Mouse (Mus musculus): ENCODE data around the gene Tmem132b.

Tmem132b gene

DNA sequence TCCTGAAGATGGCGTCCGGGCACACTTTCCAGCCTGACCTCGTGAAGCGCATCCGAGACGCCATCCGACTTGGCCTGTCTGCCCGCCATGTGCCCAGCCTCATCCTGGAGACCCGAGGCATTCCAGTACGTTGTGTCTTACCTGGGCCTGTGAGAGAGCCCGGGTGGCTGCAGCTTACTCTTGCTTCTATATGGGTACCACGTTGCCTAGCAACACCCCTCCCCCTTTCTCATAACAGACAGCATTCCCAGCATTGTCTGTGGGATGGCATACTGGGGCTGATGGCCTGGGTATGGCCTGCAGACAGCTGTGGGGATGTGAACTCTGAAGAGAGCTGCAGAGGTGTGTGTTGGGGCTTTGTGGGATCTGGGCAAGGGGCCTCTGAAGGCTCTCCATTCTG lies 16.6 kb upstream of the Tmem132b start:
- no peak for DNase-seq (ENCODE audit: low read depth, low spot score)

DNA sequence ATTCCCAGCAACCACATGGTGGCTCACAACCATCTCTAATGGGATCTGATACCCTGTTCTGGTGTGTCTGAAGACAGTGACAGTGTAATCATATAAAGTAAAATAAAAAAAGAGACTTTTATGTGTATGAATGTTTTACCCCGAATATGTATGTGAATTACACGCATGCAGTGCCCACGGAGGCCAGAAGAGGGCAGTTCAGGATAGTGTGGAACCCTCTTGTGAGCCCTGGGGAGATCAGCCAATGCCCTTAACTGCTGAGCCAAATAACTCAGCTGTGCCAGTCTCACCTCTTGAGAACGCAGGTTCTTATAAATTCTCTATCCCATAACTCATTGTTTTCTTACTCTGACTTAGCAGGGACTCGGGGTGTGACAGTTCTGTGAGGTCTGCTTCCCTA lies 12.9 kb upstream of the Tmem132b start:
- DNase-seq (ENCODE audit: low read depth, low spot score) = no peak

DNA sequence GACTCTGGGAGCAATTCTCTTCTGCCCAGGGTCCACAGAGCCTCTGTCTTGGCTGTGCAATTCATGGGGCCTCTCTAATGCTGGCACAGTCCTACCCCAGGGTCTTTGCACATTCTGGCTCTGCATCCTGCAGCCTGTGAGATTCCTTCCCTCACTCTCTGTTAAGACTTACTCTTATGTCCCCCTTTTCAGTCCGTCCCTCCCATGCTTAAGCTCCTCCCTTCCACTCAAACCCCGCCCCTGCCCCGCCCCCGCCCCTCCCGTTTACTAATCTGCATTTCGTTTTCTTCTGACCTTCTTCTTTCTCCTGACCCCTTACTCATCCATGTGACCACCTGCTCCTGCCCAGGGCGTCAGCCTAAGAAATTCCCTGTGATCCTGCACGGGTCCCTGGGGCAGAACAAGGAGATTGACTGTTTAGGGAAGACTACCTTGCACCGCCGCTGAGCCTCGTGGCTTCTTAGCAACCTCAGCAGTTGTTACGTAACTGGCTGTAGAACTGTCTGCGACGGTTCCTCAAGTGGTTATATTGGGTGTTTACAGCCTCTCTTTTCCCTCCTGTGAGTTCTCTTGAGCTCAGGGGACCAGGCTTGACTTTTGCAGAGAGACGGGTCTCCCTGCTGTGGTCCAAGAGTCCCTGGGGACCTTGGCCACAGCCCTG lies 10.5 kb upstream of the Tmem132b start:
- no peak for DNase-seq (ENCODE audit: low read depth, low spot score)

DNA sequence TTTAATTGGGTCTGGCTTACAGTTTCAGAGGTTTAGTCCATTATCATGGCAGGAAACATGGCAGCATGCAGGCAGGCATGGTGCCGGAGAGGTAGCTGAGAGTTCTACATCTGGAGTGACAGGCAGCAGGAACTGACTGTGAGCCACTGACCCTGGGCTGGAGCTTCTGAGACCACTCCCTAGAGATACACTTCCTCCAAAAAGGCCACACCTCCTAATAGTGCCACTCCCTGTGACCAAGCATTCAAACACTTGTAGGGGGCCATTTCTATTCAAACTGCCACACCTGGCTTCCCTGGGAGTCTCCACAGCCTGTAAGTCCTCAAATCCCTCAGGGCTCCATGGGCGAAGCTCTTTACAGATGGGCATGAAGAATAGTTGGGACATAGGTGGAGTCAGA lies 8.2 kb upstream of the Tmem132b start:
- no peak for DNase-seq (ENCODE audit: low read depth, low spot score)

DNA sequence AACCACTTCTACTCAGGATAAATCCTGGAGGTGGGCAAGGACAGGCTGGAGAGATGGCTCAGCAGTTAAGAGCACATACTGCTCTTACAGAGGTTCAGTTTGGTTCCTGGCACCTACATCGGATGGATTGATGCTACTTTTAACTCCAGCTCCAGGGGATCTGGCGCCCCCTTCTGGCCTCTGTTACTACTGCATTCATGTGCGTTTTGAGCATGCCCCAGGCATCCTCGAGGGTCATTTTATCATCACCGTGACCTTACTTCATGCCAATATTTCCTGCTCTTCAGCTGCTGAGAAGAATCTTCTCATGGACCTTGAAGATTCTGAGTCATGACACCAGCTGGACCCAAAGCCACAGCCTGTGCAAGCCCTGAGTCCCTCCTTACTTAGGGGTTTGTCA lies 6.1 kb upstream of the Tmem132b start:
- no peak for DNase-seq (ENCODE audit: low read depth, low spot score)

DNA sequence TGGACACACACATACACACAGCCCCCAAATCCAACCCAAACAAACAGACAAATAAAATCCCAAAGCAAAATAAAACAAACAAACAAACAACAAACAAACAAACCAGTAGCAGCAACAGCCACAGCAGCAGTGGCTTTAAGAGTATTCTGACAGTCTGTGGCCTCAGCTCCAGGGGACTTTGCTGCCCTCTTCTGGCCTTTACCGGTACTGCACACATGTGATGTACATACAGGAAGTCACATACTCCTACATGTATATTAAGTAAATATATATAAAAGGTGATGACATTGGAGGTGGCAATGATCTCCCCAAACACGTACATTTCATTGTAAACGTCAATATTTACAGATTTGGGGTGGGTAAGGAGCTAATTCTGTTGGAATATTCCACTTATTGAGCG lies 5.1 kb upstream of the Tmem132b start:
- DNase-seq (ENCODE audit: low read depth, low spot score) = no peak

DNA sequence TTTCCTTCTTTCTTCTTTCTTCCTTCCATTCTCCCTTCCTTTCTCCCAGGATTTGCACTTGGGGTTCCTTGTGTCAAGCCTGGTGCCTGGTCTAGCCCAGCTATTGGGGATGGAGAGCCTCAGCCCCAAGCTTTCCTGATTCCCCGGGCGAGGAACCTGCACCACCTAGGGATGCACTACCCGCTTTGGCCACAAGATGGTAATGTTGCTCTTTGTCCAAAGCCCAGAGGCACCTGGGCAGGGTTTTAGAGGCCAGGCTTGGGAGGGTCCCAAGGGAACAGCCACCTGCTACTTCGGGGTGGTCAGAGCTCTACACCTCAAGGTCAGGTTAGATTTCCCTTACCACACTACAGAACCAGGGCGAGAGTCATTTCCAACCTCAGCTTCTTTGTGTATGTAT lies 2.5 kb upstream of the Tmem132b start:
- no peak for DNase-seq (ENCODE audit: low read depth, low spot score)

DNA sequence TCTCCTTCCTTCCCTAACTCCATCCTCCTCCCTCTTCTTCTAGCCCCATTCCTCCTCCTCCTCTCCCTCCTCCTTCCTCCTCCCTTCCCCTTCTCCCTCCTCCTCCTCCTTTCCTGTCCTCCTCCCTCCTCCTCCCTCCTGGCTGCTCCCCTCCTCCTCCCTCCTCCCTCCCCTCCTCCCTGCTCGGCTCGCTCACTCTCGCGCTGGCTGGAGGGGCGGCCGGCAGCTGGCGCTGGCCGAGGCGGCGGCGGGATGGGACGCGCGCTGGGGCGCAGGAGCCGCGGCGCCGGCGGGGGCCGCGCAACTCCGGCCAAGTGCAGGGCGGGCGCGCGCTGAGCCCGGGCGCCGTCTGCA lies 594 bp downstream of the Tmem132b start:
- no peak for DNase-seq (ENCODE audit: low read depth, low spot score)

DNA sequence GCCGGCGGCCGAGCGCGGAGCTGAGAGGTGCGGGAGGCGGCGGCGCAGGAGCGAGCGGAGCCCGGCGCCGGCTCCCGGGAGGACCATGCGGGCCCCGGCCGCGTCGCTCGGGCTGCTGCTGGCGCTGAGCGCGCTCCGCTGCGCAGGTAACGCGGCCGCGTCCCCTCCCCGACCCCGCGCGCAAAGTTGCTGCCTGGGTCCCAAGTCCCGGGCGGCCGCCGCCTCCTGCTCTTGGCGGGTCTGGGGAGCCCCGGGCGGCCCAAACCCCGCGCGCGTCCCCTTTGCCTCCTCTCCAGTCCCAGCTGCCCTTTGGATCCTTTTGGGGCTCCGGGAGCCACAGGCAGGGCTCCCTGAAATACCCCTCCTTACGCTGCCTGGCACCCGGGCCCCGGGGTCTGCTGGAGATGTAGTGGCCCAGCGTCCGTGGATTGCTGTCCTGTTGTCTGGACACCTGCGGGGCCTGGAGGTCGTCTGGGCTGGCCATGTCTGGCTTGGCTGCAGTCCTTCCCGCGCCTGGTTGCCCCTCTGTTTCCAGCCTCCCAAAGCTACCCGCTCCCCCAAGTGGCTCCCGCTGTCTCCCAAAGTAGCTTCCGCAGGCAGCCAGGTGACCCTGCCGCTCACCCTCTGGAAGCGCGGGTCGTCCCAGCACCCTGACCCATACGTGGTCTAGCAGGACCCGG lies 1.1 kb downstream of the Tmem132b start:
- no peak for DNase-seq (ENCODE audit: low read depth, low spot score)

DNA sequence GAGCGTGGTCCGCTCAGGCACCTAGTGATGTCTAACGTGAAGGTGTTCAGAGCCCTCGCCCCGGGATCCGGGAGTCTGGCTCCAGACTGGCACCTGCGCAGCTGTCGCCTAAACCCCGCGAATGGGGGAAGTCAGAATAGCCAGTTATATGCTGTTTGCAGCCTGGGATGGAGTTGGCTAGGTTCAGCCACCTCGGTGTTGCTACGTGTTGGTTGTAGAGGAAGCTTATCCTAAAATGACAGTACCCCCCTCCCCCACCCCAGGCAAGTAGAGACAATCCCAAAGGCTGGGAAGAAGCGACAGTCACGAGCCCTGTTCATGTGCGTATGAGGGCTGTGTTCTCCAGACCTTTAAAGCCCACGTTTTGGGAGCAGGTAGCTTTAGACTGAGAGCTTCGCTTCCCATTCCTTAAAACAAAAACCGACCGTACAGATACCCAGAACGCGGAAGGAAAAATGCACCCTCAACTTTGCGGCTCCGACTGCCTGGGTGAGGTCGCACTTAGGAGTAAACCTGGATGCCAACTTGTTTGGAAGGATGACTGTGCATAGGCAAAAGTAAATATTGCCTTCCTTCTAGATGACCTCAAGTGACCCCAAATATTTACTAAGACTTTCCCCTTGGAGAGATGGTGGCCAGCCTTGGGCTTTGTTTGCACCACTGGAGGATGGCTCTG lies 1.8 kb downstream of the Tmem132b start:
- DNase-seq (ENCODE audit: low read depth, low spot score) = no peak

DNA sequence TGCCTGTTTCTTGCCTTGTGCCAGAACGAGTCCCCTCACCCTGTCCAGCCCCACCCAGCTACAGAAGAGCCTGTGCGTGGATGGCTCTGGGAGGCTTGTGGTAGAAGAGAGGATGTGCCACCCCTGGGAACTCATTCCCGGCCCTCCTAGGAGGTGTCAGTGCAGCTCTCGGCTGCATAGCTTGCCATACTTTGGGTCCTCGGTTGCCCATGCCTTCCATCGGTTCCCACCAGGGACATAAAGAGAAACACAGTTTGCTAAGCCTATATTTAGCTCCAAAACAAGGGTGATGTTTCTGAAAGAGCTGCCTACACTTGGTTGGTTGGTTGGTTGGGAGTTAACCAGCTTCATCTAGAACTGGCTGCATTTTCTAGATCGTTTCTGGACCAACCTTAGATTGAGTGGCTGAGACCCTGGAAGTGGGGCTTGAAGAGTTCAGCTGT lies 2.6 kb downstream of the Tmem132b start:
- no peak for DNase-seq (ENCODE audit: low read depth, low spot score)

DNA sequence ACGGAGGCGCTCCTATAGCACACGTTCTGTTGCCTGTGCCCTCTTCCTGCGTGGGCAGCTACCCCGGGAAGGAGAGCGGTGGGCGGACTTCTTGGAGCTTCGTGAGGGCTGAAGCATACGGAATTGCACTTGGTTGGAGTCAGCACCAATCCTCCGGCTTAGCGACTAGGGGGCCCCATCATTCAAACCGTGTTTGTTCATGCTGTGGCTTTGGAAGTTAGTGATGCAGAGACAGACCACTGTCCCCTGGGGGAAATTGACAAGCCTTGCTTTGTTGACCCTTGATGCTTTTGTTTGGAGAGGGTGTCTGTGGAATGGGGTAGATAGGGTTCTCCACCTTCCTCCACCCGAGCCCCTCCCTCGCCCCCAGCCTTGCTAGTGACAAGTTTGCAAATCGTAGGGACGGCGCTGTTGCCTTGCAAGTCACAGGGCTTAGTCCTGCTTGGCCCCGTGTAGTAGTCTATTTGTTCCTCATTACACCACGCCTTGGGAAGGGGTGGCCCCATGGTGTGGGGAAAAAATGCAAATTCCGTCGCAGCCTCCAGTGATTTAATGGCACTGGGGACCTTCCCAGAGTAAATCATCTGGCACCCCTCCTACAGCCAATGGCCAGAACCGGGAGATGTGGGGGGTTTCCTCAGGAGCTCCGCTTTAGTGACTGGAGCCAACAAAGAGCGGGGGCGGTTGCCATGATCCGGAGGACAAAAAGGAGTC lies 3.2 kb downstream of the Tmem132b start:
- DNase-seq (ENCODE audit: low read depth, low spot score) = no peak

DNA sequence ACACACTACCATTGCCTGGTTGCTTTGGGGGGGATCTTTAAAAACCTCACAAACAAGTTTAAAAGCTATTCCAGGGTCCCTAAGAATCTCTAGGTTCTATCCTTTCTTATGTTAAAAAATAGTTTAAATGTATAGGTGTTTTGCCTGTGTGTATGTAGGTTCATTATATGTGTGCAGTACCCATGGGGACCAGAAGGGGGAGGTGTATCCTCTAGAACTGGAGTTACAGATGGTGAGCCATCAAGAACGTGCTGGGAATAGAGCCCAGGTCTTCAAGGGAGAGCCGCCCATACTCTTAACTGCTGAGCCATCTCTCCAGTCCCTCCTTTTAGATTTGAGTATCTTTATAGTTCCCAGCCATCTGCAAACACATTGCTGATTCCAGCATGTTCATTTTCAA lies 13.5 kb downstream of the Tmem132b start:
- no peak for DNase-seq (ENCODE audit: low read depth, low spot score)

DNA sequence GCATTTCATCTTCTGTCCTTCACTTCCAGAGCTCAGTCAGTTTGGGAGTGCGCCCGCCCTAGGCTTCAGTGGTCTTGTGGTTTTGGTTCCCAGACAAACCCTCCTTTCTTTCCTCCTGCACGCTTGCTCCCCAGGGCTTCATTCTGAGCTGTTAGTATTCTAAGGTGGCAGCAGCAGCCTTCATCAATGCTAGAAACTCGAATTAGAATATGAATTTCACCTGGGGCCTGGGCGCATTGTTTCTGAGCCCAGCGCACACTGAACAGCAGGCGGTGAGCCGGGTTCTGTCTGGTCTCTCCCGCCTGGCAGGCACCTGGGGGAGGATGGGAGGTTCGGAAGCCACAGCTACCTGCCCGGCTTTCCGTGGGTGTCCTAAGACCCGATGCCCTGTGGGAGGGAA lies 14.7 kb downstream of the Tmem132b start:
- DNase-seq (ENCODE audit: low read depth, low spot score) = no peak

DNA sequence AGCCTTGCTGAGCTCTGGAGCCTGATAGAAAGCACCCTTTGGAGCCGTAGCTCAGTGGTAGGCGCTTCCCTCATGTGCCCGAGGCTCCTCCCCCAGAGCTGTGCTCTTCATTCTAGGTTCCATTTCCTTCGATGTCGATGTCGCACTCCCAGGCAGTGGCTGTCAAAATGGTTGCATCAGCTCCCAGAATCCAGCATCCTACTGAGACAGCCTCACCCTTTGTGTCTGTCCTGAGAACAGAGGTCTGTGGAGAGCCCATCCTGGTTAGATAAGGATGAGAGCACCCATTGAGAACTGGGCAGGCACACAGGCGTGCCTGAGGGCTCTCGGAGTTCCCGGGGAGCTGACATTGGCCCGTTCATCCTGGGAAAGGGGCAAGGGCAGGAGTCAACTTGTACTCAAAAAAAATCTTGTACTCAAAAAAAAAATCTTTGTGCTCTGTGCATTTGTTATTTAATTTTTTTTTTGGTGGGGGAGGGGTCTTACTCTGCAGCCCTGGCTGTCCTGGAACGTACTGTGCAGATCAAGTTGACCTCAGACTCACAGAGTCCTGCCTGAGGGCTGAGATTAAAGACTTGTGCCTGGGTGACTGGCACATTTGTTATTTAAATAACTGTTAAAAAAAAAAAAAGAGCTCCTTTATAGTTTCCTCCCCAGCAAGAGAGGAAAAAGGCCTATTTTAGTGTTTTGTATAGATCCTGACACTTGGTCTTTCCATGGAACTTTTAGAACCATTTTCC lies 18.3 kb downstream of the Tmem132b start:
- DNase-seq (ENCODE audit: low read depth, low spot score) = no peak

DNA sequence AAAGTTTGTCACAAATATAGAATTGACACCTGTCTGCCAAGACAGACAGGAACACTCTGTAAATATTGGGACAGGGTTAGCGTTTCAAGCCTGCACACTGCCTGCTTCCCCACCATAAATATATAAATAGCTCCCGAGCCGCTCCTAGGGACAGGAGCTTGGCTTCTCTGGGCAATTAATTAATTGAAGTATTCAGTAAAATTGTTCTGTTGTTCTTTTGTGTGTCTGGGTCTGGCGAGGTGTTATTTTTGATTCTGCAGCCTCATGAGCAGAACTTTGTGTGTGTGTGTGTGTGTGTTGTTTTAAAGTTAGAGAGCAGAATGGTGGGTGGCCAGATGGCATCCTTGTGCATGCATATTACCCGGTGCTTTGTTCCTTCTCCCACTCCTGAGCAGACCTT lies 24.2 kb downstream of the Tmem132b start:
- no peak for DNase-seq (ENCODE audit: low read depth, low spot score)

DNA sequence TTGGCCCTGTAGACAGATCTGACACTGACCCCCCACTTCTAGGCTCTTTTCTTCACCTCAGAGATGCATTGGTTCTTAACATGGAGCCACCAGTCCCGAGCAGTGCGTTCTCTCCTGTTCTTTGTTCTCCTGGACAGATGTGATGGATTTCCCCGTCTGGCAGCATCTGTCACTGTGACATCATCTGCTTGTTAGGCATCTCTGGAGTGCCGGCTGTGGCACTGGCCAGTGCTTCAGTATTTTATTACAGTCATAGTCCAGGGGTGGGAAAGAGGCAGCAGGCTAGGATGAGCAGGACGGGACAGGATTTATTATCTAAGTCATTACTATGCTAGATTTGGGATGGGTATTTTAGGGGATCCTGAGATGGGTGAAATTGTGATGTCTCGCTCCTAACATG lies 31.9 kb downstream of the Tmem132b start:
- no peak for DNase-seq (ENCODE audit: low read depth, low spot score)

DNA sequence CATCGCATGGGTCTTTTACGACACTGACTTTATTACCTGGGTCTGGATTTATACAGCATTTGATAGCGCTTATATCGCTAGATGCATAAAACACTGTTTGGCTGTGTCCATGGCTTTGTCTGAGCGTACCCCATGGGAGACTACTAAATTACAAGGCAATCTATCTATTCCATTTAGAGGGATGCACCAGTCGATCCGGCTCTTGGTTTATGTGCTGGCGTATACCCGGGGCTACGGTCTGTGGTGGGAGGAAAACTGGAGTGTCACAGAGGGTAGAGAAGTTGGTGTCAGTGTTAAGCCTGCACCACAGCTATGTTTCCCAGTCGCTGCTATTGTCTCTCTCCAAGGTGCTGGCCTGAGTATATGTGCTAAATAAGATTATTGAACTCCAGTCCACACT lies 34.2 kb downstream of the Tmem132b start:
- no peak for DNase-seq (ENCODE audit: low read depth, low spot score)

DNA sequence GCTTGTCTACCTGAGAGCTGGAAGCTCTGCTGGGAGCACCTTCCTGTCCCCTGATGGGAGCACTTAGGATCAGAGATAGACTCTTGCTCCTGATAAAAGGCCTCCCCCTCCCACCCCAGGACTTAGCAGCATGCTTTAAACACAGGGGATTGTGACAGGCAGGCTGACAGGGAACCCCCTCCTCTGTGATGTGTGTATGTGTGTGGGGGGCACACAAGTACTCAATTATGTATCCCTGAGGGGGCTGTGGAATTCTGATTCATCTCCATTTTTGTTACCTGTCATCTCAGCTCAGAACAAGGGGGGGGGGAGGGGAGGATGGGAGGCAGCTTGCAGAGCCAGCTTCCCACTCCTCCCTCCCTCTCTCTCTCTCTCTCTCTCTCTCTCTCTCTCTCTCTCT lies 36.9 kb downstream of the Tmem132b start:
- no peak for DNase-seq (ENCODE audit: low read depth, low spot score)

DNA sequence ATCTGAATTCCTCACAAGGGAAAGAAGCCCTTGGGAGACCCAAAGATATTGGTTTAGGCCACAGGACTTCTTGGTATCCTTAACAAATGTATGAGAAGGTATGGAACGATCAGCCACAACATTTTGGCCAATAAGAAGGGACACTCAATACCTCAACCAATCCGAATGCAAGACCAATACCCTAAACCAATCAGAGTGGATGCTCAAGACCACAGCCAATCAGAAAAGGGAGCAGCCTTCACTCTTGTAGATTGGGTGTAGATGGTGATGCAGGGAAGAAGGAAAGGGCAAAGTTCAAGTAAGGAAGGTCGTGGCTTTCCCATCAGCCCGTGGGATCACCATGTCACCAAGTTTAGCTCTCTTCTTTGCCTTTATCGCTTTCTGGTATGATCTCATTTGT lies 40.4 kb downstream of the Tmem132b start:
- no peak for DNase-seq (ENCODE audit: low read depth, low spot score)

DNA sequence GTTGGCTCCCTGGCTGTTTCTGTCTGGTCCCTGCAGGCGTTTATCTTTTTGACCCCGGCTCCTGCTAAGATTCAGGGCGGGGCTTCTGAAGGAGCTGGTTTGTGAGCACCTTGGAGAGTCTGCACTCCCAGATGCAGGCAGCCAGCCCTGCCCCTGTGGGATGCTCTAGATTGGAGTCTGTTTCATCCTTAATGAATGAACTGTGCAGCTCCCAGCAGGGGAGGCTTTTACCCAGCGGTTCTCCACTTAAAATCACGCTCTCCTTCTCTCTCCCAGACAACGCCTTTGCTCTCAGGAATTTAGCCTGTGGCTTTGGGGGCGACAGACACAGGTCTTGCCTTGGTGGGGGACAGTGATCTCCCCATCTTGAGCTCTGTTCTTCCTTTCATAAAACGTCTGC lies 43.3 kb downstream of the Tmem132b start:
- no peak for DNase-seq (ENCODE audit: low read depth, low spot score)

DNA sequence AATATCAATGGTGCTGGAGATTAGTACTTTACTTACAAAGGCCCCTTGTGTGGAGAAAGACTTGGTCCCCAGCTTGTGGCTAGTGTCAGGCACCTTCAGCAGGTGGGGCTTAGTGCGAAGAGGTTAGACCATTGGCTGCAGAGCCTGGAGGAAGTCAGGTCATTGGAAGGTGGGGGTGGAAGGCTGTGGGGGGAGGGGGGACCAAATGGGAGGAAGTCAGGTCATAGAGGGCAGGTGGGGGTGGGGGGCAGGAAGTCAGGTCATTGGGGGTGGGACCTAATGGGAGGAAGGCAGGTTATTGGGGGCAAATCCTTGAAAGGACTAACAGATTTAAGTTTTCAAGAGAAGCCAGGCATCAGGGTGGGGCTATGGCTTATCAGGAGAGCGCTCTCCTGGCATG lies 44.3 kb downstream of the Tmem132b start:
- no peak for DNase-seq (ENCODE audit: low read depth, low spot score)

All from retina, adult 2 months (tissue).